Mouse (Mus musculus) T-cell, adult 2 months (primary cell): ENCODE results near the gene Ube2o.
"Not testable (repeated sequence)": the region's sequence is repeated elsewhere in the genome, so short reads cannot be mapped to it uniquely, and the experiment has no call there.

Source experiments
- DNase-seq: peaks from one replicate; pipeline ENCODE4 v3.0.0; 2022; ENCODE audit warnings: low spot score

Ube2o gene

GRCm38 (mm10) chr11:116613234-116613633 lies 32.0 kb upstream of the Ube2o start:
- DNase-seq = no peak

- DNase-seq = no peak
Observed at GRCm38 (mm10) chr11:116612554-116612953, 31.3 kb upstream of the Ube2o start.

DNA sequence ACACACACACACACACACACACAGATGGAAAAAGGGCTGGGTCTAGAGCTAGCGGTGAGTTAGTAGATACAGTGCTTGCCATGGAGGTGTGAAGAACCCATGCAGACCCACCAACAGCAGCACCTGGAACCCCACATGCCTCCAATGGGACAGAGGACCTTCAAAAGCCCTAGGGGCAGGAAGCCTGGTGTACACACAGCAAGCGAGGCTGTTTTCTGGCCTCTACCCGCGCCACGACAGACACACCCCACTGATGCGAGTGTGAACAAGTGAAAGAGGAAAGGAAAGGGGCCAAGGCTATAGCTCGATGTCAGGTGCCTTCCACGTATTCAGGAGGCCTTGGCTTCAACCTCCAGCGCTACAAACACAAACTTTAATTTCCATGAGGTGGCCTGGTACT lies 30.6 kb upstream of the Ube2o start:
- no peak for DNase-seq

GRCm38 (mm10) chr11:116611168-116611567 lies 29.9 kb upstream of the Ube2o start:
- not testable (repeated sequence) for DNase-seq

- DNase-seq = no peak
Observed at GRCm38 (mm10) chr11:116609965-116610630, 28.9 kb upstream of the Ube2o start.

DNA sequence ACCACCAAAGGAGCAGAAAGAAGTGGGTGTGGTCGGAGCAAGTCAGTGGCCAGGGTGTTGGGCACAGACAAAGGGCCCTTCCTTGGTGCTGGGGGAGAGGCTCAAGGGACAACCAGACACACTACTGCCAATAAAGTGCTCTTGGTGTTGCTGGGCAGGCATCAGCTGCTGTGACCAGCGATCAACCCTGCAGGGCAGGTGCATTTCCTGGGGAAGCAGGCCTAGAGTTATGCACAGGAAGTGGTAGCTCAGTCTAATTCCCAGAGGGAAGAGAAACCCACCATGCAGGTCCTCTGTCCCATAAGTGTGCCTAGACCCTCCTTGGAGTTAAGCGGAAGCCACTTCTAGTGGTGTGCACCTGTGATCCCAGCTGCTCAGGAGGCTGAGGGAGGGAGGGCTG lies 26.5 kb upstream of the Ube2o start:
- no peak for DNase-seq

DNA sequence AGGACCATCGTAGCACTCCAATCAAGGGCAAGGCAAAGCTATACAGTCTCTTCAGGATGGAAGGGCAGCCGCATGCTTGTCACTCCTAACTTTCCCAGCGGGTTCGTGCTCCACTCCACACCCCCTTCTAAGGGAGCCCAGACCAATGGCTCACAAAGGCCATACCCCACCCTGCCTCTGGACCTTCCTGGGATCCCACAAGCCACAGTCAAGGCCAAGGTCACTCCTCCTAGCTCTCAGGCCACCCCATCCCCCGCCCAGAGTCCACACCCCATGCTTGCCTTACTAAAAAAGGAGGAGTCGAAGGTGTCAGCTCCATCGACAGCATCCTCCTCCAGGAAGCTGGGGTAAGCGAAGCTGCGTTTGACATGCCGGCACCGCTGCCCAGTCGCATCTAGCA lies 22.9 kb upstream of the Ube2o start:
- no peak for DNase-seq

GRCm38 (mm10) chr11:116603339-116603738 lies 22.1 kb upstream of the Ube2o start:
- DNase-seq = peak; percentile 18

GRCm38 (mm10) chr11:116602043-116602442 lies 20.8 kb upstream of the Ube2o start:
- DNase-seq = no peak

DNA sequence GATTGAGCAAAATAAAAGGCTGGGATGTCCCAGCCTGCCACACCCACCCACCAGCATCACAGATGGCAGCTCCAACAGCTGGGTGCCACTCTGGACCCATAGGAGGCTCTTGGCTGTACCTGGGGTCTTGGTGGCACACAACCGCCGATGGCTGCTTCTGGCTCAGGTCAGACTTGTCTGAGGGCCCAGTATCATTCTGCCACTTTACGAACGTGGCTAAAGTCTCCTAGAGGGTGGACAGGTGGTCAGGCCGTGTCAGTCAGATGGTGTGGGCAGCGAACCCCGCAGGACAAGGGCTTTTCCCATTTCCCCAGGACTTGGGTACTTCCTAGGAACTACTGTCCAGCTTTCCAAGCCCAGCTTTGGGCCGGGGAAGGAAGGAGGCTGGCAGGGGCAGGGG lies 19.9 kb upstream of the Ube2o start:
- no peak for DNase-seq

GRCm38 (mm10) chr11:116599230-116599629 lies 18.0 kb upstream of the Ube2o start:
- no peak for DNase-seq

GRCm38 (mm10) chr11:116598193-116598592 lies 16.9 kb upstream of the Ube2o start:
- no peak for DNase-seq

DNA sequence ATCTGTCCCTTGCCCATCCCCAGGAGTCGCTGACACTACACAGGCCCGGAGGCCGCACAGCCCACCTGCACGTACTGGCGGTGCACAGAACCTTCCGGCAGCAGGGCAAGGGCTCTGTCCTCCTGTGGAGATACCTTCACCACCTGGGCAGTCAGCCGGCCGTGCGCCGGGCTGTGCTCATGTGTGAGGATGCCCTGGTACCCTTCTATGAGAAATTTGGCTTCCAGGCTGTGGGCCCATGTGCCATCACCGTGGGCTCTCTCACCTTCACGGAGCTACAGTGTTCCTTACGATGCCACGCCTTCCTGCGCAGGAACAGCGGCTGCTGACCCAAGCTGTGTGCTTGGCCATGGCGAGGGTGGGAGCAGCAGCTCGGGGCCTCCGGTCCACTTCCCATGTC lies 15.5 kb upstream of the Ube2o start:
- no peak for DNase-seq

- DNase-seq = no peak
Observed at GRCm38 (mm10) chr11:116593345-116593744, 12.1 kb upstream of the Ube2o start.

GRCm38 (mm10) chr11:116592428-116592827 lies 11.2 kb upstream of the Ube2o start:
- DNase-seq = peak; percentile 74

DNA sequence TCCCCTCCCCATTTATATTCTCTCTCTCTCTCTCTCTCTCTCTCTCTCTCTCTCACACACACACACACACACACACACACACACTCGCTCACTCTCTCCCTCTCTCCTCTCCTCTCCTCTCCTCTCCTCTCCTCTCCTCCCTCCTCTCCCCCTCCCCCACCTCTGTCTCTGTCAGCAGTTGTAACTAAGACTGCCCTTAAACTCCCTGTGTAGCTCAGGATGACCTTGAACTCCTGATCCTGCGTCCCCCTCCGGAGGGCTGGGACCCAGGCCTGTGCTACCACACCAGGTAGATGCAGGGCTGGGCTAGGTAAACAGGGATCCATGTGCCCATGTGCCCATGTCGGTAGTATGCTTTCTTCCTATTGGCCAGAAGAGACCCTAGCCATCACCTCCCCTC lies 10.4 kb upstream of the Ube2o start:
- no peak for DNase-seq

GRCm38 (mm10) chr11:116589574-116589973 lies 8.3 kb upstream of the Ube2o start:
- no peak for DNase-seq

- DNase-seq = no peak
Observed at GRCm38 (mm10) chr11:116589020-116589531, 7.8 kb upstream of the Ube2o start.

GRCm38 (mm10) chr11:116586801-116587631 lies 5.8 kb upstream of the Ube2o start:
- peak; percentile 68 for DNase-seq

- DNase-seq = no peak
Observed at GRCm38 (mm10) chr11:116586310-116586709, 5.1 kb upstream of the Ube2o start, which contains the start of gene Aanat. Gene Aanat, plus strand, starts transcription at chr11:116586432.

GRCm38 (mm10) chr11:116585682-116586081 lies 4.4 kb upstream of the Ube2o start:
- no peak for DNase-seq

DNA sequence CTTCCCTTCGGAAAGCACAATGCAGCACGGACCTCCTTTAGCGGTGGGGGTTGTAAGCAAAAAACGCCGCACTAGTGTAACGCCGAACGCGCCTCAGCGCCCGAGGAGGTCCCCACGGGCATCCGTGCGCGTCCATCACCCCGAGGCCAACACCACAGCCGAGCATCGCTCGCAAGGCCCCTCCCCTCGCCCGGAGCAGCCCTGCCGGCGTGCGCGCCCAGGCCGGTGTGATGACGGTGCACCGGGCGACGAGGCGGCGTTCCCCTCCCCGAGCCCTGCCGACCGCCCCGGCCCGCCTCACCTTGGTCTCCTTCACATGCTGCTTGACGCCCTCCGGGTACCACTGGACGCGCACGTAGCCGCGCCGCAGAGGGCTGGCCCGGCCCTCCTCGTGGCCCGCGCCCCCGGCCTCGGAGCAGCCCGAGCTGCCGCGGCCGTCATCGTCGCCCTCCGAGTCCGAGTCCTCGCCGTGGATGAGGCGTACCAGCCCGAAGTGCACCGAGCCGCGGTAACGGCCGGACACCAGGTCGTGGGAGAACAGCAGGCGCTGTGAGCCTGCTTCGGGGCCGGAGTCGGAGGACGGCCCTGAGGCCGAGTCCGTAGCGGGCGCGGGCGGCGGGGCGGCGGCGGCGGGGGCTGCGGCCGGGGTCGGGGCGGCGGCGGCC lies 404 bp downstream of the Ube2o start:
- peak; percentile 40 for DNase-seq
